Mouse (Mus musculus) adrenal gland, postnatal 10 days (tissue): ENCODE data around the gene Cd59a. TPM values are rescaled to one million over a fixed set of nuclear protein-coding genes. Genes with fewer than 3 reads are reported as not detected.
"Not testable (repeated sequence)": the region's sequence is repeated elsewhere in the genome, so short reads cannot be mapped to it uniquely, and the experiment has no call there.

Source experiments
- DNase-seq: peaks from one replicate; pipeline ENCODE4 v3.0.0; 2021; ENCODE audit warnings: mixed read lengths
- total RNA-seq, 2 experiments: library from RNA; stranded (reverse); gene quantifications; 2 replicates each; pipeline ENCODE4 v1.2.3; 2021

The Cd59a gene
- total RNA-seq, 2 experiments from 2014 or later = 30.2 to 38.2 TPM

DNA sequence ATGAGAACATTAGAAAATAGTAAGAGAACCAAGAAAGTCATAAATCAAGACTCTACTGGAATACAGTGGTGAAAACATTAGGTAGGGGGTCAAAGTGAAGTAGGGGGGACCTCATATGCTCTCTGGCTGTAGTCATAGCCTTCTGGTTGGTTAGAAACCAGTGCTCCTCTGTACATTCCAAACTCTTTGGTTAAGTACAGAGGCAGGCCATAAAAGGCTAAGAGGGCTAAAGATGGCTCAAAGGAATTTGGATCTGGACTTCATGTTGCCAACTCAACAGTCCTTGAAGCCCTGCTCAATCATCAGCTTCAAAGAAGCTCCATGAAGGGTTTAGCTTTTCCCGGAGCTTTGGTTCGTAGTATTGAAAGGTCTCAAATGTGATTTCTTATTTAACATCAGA, 13.4 kb downstream of the Cd59a start:
- not testable (repeated sequence) for DNase-seq

GRCm38 (mm10) chr2:104109528-104109927, 13.9 kb downstream of the Cd59a start:
- no peak for DNase-seq

GRCm38 (mm10) chr2:104110031-104110430, 14.4 kb downstream of the Cd59a start:
- no peak for DNase-seq

- DNase-seq = not testable (repeated sequence)
These were observed 15.7 kb downstream of the Cd59a start for GRCm38 (mm10) chr2:104111170-104111797.

- not testable (repeated sequence) for DNase-seq
These were observed 18.0 kb downstream of the Cd59a start for GRCm38 (mm10) chr2:104113563-104113962.

DNA sequence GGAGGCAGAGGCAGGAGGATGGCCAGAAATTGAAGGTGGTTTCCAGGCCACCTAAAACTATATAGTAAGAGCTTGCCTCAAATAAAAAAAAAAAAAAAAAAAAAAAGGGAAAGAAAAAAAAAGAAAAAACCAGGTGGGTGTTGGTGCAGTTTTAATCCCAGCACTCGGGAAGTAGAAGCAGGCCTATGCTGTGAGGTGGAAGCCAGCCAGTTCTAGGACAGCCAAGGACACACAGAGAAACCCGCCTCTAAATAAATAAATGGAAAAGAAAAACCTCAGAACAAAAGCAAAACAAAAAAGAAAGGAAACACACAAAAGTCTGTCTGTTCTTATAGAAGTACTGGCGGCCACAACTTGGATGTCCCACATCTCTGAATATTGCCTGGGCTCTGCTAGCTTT, 19.3 kb downstream of the Cd59a start:
- no peak for DNase-seq

DNA sequence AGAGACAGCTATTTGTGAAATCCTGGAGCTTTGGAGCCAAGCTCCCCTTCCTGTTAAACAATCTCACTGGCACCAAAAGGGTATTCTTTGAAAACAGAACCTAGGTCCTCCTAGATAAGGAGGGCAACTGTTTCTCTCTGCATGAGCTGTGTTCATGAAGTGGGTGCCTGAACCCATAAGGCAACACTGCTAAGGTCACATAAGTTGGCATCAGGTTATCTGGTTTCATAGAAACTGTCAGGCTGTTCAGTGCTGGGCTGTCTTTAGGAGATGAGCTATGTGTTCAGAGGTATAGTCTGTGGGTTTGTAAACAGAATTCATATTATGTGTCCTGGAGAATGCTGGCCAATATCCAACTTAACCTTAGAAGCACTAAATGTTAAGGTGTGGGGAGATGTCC, 21.6 kb downstream of the Cd59a start:
- not testable (repeated sequence) for DNase-seq

GRCm38 (mm10) chr2:104119097-104119496, 23.5 kb downstream of the Cd59a start:
- DNase-seq = no peak

GRCm38 (mm10) chr2:104120312-104120711, 24.7 kb downstream of the Cd59a start:
- no peak for DNase-seq

GRCm38 (mm10) chr2:104121681-104122504, 26.3 kb downstream of the Cd59a start:
- no peak for DNase-seq

DNA sequence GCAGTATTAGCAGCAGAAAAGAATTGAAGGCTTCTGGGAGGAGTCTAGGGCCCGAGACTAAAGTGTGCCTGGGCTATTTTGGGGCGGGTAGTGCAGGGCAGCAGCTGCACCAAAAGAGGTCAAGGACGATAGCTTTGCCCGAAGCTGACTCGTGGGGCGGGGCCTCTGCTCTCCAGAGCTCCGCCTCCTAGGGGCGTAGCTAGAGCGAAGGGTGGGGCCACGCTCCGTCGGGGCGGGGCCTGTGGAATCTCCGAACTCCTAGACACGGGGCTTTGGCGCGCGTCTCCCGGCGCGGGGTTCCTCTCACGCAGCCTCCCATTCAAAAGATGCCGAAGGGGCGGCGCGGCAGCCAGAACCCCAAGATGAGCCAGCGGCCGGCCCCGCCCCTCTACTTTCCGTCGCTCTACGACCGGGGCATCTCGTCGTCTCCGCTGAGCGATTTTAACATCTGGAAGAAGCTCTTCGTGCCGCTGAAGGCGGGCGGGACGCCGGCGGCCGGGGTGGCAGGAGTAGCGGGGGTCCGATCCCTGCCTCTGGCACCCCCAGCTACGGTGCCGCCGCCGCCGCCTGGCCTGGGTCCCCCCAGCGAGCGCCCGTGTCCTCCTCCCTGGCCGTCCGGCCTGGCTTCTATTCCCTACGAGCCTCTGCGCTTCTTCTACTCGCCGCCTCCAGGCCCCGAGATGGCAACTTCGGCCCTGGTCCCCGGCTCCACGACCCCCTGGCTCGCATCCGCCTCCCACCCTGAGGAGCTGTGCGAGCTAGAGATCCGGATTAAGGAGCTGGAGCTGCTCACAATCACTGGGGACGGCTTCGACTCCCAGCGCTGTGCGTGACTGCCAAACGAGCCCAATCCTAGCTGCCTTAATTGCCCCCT, 27.1 kb downstream of the Cd59a start, which contains the start of gene A930018P22Rik:
Gene A930018P22Rik, plus strand, starts transcription at position 265 of the 874 bp plus-strand sequence.
- peak; percentile 98 for DNase-seq

- DNase-seq = no peak
These were observed 27.9 kb downstream of the Cd59a start for GRCm38 (mm10) chr2:104123540-104123939.

GRCm38 (mm10) chr2:104124071-104124470, 28.5 kb downstream of the Cd59a start:
- DNase-seq = no peak

DNA sequence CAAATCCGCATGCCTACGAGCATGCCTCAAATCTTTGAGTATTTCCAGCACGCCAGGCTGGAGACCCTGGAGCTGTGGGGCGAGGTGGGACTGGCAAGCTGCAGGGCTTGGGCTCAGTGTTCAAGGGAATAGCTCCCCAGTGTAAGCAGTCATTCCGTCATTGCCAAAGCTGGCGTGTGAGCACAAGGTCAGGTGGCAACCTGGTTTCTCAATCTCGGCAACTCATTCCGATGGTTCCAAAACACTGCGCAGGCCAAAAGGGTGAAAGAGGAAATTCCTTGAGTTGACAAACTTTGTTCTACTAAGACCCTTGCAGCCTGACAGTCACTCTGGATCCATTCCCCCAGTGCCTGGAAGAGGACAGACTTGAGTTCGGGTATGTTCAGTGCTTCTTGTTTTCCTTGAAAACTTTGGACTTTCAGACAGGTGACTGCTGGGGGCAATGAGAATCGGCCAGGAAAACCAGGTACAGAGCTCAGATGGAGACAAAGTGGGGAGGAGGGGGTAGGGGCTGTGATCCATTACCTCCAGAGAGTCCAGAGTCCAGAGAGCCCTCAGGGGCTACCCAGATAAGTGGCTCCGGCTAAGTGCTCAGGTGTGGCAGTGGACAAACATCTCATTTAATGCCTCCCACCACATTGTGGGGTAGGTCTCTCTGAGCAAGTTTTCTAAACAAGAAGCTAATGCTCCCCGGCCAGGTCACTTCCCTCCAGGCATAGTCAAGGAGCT, 33.4 kb downstream of the Cd59a start:
- peak; percentile 76 for DNase-seq

GRCm38 (mm10) chr2:104130165-104130564, 34.6 kb downstream of the Cd59a start:
- no peak for DNase-seq

- DNase-seq = peak; percentile 83
These were observed 35.4 kb downstream of the Cd59a start for GRCm38 (mm10) chr2:104130969-104131368.

DNA sequence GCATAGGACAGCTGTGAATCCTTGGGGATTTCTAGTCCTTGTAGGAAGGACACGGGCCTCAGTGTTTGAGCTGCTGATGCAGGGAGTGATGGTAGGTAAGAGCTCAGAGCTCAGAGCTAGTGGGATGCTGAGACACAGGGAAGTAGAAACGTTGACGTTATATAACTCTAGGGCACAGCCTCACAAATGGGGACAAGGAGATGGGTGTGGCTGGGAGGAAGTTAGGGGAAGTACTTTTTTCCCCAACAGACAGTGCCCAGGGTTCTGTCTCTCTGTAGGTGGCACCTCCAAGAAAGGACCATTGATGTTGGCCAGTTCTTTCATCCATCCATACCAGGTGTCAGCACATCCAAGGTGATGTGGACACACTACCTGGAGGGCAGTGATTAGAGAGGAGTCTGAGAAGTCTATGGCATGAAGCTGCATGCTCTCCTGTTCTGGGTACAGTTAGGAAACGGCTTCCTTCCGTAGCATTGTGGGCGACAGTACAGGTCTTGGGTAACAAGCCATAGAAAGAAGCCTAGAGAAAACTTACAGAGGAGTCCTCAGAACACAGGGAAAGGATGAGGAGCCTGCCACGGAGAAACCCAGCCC, 36.8 kb downstream of the Cd59a start:
- no peak for DNase-seq

GRCm38 (mm10) chr2:104133042-104133810, 37.6 kb downstream of the Cd59a start:
- no peak for DNase-seq

DNA sequence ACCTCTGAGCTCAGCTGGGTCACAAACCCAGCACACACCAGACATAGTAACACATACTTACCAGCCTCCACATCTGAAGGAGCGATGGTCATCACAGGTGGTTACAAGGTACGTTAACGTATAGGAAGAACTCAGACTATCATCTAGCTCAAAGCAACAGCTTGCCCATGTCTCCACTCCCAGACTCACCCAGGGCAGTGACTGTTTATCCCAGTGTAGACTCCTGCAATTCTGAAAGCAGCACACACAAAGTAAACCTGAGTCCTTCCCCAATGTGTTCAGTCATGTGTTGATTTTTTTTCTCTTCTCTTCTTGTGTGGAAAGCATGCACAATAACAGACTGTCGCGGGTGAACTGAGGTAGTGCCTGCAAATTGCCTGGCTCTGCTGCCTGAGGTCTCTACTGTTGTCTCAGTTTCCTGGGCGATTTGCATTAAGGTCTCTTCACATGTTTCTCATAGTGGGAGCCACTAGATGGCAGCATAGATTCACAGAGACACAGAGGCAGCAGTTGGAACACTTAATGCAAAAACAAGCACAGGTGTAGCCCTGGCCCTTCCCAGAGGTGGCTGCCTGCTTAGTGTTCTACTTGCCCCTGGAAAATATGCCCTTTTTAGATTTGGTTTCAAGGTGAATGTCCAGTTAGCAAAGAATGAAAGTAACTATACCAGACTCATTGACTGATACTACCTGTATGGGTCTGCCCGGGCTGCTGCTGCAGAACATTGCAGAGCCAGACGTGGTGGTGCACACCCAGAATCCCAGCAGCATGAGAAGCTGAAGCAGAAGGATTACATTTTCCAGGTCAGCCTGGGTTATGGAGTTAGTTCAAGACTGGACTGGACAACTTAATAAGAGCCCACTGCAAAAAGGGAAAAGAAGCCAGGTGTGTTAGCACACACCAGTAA, 38.8 kb downstream of the Cd59a start:
- DNase-seq = peak; percentile 78

DNA sequence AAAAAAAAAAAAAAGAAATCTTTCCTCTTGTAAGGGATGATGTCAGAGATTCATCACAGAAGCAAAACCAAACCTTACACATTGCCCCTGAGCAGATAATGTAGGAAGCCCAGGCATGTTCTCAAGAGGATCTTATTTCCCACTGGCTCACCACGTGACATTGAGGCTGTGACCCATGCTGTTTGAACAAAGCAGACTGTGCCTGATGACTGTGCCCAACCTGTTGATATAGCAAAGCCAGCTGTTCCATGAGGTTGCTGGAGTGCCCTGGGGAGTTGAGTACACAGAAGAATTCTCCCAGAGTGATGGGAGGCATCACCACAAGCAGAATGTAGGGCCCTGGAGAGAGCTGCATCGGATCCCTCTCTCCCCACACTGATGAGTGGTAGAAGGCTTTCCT, 40.3 kb downstream of the Cd59a start:
- no peak for DNase-seq
